Mouse (Mus musculus): ENCODE results near the gene Sv2b. TPM values are rescaled to one million over a fixed set of nuclear protein-coding genes. Genes with fewer than 3 reads are reported as not detected.
"Not testable (repeated sequence)": the region's sequence is repeated elsewhere in the genome, so short reads cannot be mapped to it uniquely, and the experiment has no call there.

The Sv2b gene
- polyA plus RNA-seq, 1 experiment = 0.08 TPM

DNA sequence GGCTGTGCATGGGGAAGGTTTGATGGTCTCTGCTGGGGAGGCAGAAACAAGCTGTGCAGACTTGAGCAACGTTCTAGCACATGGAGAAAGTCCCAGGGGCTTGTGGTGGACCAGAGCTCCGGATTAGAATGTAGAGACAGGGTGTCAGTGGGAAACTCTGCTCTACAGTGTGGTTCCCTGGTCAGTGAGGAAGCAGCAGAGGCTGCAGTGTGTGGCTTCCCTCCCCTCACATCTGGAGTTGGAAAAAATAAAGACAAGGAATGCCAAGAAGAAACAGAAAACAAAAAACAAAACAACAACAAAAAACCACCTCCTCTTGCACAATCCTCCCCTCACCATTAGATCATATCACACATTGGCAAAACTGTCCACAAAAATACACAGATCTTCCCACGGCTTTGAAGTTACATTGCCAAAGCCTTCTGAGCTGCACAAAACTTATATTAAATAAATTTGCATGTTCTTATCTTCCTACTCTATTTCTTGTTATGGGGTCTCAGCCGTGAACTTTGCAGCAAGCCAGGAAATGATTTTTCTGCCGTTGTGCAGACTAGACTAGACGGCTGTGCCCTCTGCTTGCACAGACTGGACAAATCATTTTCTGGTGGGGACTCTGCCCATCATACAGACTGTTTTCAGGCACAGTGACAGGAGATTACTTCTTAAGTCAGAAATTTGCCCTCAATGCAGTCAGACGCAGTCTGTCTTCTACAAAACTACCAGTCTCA, 86.2 kb downstream of the Sv2b start:
- no peak for DNase-seq

DNA sequence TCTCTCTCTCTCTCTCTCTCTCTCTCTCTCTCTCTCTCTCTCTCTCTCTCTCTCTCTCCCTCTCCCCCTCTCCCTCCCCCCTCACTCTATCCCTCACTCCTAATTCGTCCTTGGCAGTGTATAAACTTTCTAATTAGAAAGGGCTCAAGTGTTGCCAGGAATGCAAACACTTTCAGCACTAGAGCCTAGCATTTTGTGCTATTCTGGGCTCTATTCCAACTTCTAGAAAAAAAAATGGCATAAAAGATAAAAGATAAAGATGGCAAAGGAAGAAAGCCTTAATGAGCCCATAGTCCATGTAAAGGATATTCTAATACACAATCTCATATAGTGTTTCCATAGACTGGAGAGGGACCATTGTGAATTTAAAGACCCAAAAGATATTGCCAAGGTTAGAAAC, 88.3 kb downstream of the Sv2b start:
- no peak for TF ChIP-seq CTCF (IDR thresholded peaks at IDR 0.05; ENCODE audit: insufficient read depth, low read length)
- no peak overlapping the region for H3K4me3 ChIP-seq (replicated peaks; ENCODE audit: extremely low read depth, low read depth, low read length)
- DNase-seq = no peak
- WGBS = 17% methylated on average over 1 of the region's 1 CpGs
- no peaks in the 10 kb centered on the region for H3K4me1 ChIP-seq (ENCODE audit: control insufficient read depth, insufficient read depth, low read length)

More for the DNA sequence above, 86.2 kb downstream of the Sv2b start:
- 46% methylated on average over 7 of the region's 7 CpGs for WGBS
- TF ChIP-seq POLR2A (IDR thresholded peaks at IDR 0.05; ENCODE audit: borderline replicate concordance, extremely low read depth, low read depth, low read length) (no peak), CTCF (IDR thresholded peaks at IDR 0.05; ENCODE audit: insufficient read depth, low read length) (no peak)
- H3K4me1 ChIP-seq (ENCODE audit: control insufficient read depth, insufficient read depth, low read length) = no peaks in the 10 kb centered on the region
- no peak overlapping the region for H3K4me3 ChIP-seq (replicated peaks; ENCODE audit: extremely low read depth, low read depth, low read length)

DNA sequence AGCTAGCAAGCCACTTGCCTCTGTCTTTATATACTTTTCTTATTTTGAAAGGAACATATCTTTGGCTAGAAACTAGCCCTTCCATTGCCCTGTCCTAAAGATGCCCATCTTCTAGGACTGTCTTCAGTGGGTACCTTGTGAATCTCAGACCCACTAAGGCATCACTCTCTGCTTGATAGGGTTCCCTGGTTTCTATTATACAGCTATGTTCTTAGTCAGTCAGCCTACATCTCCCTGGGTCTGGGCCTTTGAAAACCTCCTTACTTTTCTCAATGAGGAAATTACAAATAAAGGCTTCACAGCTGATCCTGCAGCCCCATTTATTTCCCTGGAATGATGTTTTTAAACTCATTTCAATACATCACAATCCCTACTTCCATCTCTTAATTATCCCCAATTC, 88.8 kb downstream of the Sv2b start:
- H3K4me3 ChIP-seq (replicated peaks; ENCODE audit: extremely low read depth, low read depth, low read length) = no peak overlapping the region
- no peaks in the 10 kb centered on the region for H3K4me1 ChIP-seq (ENCODE audit: control insufficient read depth, insufficient read depth, low read length)
- no peak for DNase-seq
- TF ChIP-seq CTCF (IDR thresholded peaks at IDR 0.05; ENCODE audit: insufficient read depth, low read length) = no peak
- no peak for TF ChIP-seq POLR2A (IDR thresholded peaks at IDR 0.05; ENCODE audit: borderline replicate concordance, extremely low read depth, low read depth, low read length)

DNA sequence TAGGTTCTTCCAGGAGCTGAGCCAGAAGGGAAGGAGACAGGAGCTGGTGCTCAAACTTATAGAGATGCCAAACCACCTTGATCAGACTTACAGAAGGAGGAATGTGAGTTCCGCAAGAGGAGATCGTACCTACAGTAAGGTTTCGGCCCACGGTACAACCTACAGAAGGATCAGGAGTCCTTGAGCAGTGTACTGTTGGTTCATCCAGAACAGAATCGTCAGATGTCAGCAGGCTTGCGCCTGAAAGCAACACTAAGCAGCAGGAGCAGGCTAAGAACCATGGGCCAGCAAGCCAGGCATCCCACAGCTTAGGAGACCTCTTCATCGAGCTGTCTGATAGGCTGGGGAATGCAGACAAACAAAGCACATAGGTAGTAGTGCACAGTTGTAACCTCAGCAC, 92.9 kb downstream of the Sv2b start:
- TF ChIP-seq CTCF (IDR thresholded peaks at IDR 0.05; ENCODE audit: insufficient read depth, low read length) = no peak
- TF ChIP-seq POLR2A (IDR thresholded peaks at IDR 0.05; ENCODE audit: borderline replicate concordance, extremely low read depth, low read depth, low read length) = no peak
- H3K4me3 ChIP-seq (replicated peaks; ENCODE audit: extremely low read depth, low read depth, low read length) = no peak overlapping the region
- WGBS = 88% methylated on average over 7 of the region's 7 CpGs
- DNase-seq = no peak
- H3K4me1 ChIP-seq (ENCODE audit: control insufficient read depth, insufficient read depth, low read length) = no peaks in the 10 kb centered on the region

DNA sequence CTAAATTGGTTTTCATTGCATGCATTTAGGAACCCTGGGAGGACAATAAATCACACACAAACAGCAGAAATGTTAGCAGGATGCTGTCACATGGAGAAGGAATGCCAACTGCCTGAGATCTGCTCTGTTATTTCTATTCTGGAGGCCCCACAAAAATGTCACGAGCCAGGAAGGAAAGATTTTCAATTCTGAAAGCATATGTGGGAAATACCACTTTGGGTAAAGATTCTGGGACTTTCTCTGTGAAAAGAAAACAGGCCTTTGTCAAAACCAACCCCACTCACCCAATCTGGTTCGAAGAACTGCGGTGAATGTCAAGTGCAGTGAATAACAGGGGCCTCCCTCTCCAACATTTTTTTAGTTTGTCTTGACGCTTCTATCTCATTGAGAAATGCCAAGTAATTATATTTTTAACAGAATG, 99.8 kb downstream of the Sv2b start:
- 53% methylated on average over 4 of the region's 4 CpGs for WGBS
- Histone ChIP-seq H3K4me3 (replicated peaks; ENCODE audit: extremely low read depth, low read depth, low read length) (no peak overlapping the region), H3K4me1 (ENCODE audit: control insufficient read depth, insufficient read depth, low read length) (no peaks in the 10 kb centered on the region)
- TF ChIP-seq POLR2A (IDR thresholded peaks at IDR 0.05; ENCODE audit: borderline replicate concordance, extremely low read depth, low read depth, low read length) = no peak
- no peak for TF ChIP-seq CTCF (IDR thresholded peaks at IDR 0.05; ENCODE audit: insufficient read depth, low read length)
- no peak for DNase-seq

DNA sequence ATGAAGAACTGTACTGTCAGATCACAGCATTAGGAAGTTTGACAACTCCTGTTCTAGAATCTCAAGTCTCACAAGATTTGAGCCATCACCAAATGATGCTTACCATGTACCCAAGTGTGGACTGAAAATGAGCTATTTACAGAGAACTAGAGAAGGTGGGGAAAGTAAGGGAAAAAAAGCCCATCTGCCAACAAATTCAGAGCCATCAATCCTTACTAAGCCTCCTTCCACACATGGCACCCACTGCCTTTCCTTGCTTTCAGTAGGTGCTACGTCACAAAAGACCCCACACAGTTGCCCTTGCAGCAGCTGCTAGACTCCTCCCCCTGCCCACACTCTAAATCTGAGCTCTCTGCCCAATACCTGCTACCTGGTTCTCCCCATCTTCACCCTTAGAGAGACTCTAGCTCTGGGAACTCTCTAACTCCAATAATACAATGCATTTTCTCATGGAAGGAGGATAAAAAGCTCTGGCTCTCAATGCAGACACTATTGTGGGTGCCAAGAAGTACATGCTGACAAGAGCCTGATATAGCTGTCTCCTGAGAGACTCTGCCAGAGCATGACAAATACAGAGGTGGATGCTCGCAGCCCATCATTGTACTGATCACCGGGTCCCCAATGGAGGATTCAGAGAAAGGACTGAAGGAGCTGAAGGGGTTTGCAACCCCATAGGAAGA, 101.0 kb downstream of the Sv2b start:
- 76% methylated on average over 3 of the region's 3 CpGs for WGBS
- Histone ChIP-seq H3K4me1 (ENCODE audit: control insufficient read depth, insufficient read depth, low read length) (no peaks in the 10 kb centered on the region), H3K4me3 (replicated peaks; ENCODE audit: extremely low read depth, low read depth, low read length) (no peak overlapping the region)
- DNase-seq = no peak
- TF ChIP-seq CTCF (IDR thresholded peaks at IDR 0.05; ENCODE audit: insufficient read depth, low read length) (no peak), POLR2A (IDR thresholded peaks at IDR 0.05; ENCODE audit: borderline replicate concordance, extremely low read depth, low read depth, low read length) (no peak)

DNA sequence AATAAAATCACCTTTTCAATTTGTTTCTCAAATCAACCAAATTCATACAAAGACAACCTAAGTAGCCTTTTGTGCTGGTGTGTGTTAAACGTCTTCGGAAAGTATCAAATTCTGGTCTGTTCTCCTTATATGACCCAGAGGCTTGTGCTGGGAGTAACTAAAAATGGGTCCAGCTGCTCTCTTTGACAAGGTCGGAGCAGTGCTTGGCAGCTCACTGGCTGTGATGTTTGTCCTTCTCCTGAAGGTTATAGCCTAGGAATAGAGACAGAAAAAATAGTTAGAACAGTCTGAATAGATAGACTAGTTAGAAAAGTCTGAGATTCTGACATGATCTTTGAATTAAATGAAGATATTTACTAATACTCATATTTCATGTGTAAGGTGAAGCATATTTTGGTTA, 102.4 kb downstream of the Sv2b start:
- TF ChIP-seq POLR2A (IDR thresholded peaks at IDR 0.05; ENCODE audit: borderline replicate concordance, extremely low read depth, low read depth, low read length) (no peak), CTCF (IDR thresholded peaks at IDR 0.05; ENCODE audit: insufficient read depth, low read length) (no peak)
- Histone ChIP-seq H3K4me3 (replicated peaks; ENCODE audit: extremely low read depth, low read depth, low read length) (no peak overlapping the region), H3K4me1 (ENCODE audit: control insufficient read depth, insufficient read depth, low read length) (no peaks in the 10 kb centered on the region)
- WGBS = 71% methylated on average over 3 of the region's 3 CpGs
- no peak for DNase-seq

DNA sequence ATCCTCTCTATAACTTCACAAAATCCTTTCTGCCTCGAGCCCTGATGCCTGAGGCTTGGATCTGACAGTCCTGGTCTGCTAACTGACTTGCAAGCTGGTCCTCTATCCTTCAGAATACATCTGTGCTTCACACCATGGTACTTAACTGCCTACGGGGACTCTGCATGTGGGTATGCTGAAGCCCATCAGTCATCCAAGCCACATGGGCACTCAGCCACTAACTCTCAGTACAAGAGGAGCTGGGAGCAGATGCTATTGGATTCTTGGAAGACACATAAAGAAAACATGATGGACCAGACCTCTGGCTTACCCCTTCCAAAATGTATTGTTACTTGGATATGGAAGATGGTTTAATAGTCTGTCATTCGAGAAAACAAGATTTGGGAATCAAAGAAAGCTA, 103.7 kb downstream of the Sv2b start:
- no peak for DNase-seq
- no peak for TF ChIP-seq POLR2A (IDR thresholded peaks at IDR 0.05; ENCODE audit: borderline replicate concordance, extremely low read depth, low read depth, low read length)
- TF ChIP-seq CTCF (IDR thresholded peaks at IDR 0.05; ENCODE audit: insufficient read depth, low read length) = no peak
- Histone ChIP-seq H3K4me3 (replicated peaks; ENCODE audit: extremely low read depth, low read depth, low read length) (no peak overlapping the region), H3K4me1 (ENCODE audit: control insufficient read depth, insufficient read depth, low read length) (no peaks in the 10 kb centered on the region)
- WGBS = 61% methylated on average over 3 of the region's 3 CpGs

DNA sequence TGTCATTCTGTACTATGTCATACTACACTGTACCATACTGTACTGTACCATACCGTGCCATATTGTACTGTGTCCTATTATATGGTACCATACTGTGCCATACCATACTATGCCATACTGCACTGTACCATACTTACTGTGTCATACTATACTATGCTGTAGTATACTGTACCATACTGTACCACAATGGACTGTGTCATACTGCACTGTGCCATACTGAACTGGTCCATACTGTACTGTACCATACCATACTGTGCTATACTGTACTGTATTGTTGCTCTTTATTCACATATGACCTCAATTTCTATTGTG, 114.2 kb downstream of the Sv2b start:
- not testable (repeated sequence) for H3K4me1 ChIP-seq (ENCODE audit: control insufficient read depth, insufficient read depth, low read length); H3K4me3 ChIP-seq (replicated peaks; ENCODE audit: extremely low read depth, low read depth, low read length); DNase-seq
- 100% methylated on average over 1 of the region's 1 CpGs for WGBS

DNA sequence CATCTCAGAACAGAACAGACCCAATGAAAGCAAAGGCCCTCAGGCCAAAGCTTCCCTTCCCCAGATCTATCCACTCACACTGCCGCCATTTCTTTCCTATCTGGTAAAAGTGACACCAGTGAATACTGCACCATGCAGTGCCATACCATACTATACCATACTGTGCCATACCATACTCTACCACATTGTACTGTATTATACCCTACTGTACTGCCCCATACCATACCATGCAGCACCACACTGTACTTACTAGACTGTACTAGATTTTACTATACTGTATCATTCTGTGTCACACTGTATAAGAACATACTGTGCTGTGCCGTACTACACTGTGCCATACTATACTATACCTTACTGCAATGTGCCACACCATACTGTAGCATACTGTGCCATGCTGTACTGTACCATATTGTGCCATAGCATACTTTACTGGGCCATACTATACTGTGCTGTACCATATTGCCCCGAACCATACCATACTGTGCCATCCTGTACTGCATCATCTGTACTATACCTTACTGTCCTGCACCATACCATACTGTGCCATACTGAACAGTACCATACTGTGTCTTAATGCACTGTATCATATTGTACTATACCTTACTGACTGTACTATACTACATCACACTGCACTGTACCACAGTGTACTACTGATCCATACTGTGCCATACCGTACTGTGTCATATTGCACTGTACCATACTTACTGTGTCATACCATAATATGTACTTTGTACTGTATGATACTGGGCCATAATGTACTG, 114.7 kb downstream of the Sv2b start:
- DNase-seq = no peak
- TF ChIP-seq POLR2A (IDR thresholded peaks at IDR 0.05; ENCODE audit: borderline replicate concordance, extremely low read depth, low read depth, low read length) (no peak), CTCF (IDR thresholded peaks at IDR 0.05; ENCODE audit: insufficient read depth, low read length) (no peak)
- no peak overlapping the region for H3K4me3 ChIP-seq (replicated peaks; ENCODE audit: extremely low read depth, low read depth, low read length)
- H3K4me1 ChIP-seq (ENCODE audit: control insufficient read depth, insufficient read depth, low read length) = no peaks in the 10 kb centered on the region
- WGBS = 97% methylated on average over 4 of the region's 4 CpGs
